Mouse (Mus musculus): ENCODE results near the gene Ros1. TPM values are rescaled to one million over a fixed set of nuclear protein-coding genes. Genes with fewer than 3 reads are reported as not detected.

Ros1 gene
- polyA plus RNA-seq, 1 experiment from 2014 or later, result 1.2 TPM

DNA sequence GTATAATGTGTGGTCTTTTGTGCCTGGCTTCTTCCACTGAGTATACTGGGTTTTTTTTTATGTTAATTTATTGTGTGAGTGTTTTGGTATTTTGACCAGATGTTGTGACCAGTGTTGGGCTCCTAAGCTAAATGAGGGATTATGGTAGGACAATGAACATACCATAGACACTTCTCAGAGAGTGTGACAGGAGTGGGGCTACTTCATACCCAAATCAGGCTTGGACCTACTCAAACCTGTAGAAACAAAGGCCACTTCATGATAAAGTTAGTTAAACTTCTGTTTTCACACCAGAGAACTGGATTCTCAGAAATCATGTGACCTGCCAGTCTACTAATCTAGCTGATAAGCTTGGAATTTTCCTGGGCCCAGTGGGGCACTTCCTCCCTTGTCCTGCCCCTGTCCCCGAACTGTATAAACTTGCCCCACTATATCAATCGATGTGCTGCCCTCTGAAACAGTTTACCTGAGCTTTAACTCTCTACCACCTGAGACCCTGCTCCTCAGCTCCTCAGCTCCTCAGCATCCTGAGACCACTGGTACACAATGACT is 20.3 kb upstream of the Ros1 start:
- Histone ChIP-seq H3K4me1 (ENCODE audit: insufficient read depth, low read depth, low read length) (no peaks in the 10 kb centered on the region), H3K4me2 (replicated peaks; ENCODE audit: low read depth, low read length) (no peak overlapping the region), H3K27ac (ENCODE audit: low read length) (no peak overlapping the region; the same call in 1 of the 2 replicates), H3K4me3 (ENCODE audit: low read depth, low read length) (no peak overlapping the region), H3K9me3 (ENCODE audit: low read length) (no peaks in the 10 kb centered on the region), H3K36me3 (ENCODE audit: insufficient read depth, low read length) (no peaks in the 10 kb centered on the region), H3K27me3 (replicated peaks; ENCODE audit: insufficient read depth, low read length) (no peaks in the 10 kb centered on the region), H3K9ac (replicated peaks; ENCODE audit: low read depth) (no peak overlapping the region)
- DNase-seq (ENCODE audit: low spot score), result no peak
- 22% methylated on average over 2 of the region's 2 CpGs for WGBS
- TF ChIP-seq CTCF (IDR thresholded peaks at IDR 0.05) (no peak), EP300 (IDR thresholded peaks at IDR 0.05) (no peak)
- ATAC-seq, result peak; percentile 23; the same call in 1 of the 2 replicates

DNA sequence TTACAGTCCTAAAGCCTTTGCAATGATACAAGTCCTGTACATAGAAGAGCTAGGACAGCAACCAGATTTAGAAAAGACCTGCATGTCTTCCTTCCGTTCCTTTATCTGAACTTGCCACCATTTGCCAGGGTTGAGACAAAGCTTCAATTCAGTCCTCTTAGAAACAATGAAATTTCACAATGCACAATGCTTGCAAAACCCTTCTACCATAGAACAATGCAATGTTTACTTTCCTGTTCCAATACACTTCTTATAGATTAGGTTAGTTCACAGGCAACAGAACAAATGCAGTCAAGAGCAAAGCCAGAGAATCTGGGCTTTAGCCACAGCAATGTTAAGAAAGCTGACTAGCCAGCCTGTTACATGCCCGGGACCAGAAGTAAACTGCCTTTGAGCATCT is 9.0 kb upstream of the Ros1 start:
- Histone ChIP-seq H3K27me3 (replicated peaks; ENCODE audit: insufficient read depth, low read length) (no peaks in the 10 kb centered on the region), H3K4me3 (ENCODE audit: low read depth, low read length) (no peak overlapping the region), H3K9me3 (ENCODE audit: low read length) (no peaks in the 10 kb centered on the region), H3K4me1 (ENCODE audit: insufficient read depth, low read depth, low read length) (no peaks in the 10 kb centered on the region), H3K27ac (ENCODE audit: low read length) (0 out of 2 replicates have a peak overlapping the region, but pooled peaks have one; percentile 47), H3K36me3 (ENCODE audit: insufficient read depth, low read length) (no peaks in the 10 kb centered on the region), H3K4me2 (replicated peaks; ENCODE audit: low read depth, low read length) (no peak overlapping the region), H3K9ac (replicated peaks; ENCODE audit: low read depth) (no peak overlapping the region)
- 56% methylated on average over 2 of the region's 2 CpGs for WGBS
- TF ChIP-seq CTCF (IDR thresholded peaks at IDR 0.05) (no peak), EP300 (IDR thresholded peaks at IDR 0.05) (peak; percentile 7; the same call in 1 of the 2 replicates)
- ATAC-seq (no peak), DNase-seq (ENCODE audit: low spot score) (peak; percentile 24)

DNA sequence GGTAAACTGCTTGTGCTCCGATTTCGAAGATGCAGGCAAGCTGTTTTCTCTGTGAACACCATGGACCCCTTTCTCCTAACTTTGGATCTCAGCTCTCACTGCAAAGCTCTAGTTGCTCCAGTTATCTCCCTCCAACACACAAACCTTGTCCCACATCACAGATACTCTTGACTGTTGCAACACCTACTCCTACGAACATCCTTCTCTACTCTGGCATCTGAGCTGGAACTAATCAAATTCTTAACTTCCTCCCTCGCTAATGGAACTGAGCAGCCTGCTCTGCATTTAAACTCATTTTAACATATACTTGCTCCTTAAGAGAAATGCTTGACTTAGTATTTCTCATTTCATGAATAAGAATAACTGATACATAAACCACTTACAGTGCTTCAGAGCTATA is 9.1 kb downstream of the Ros1 start:
- DNase-seq (ENCODE audit: low spot score) (no peak), ATAC-seq (no peak)
- Histone ChIP-seq H3K36me3 (ENCODE audit: insufficient read depth, low read length) (no peaks in the 10 kb centered on the region), H3K27me3 (replicated peaks; ENCODE audit: insufficient read depth, low read length) (no peaks in the 10 kb centered on the region), H3K9me3 (ENCODE audit: low read length) (no peaks in the 10 kb centered on the region), H3K9ac (replicated peaks; ENCODE audit: low read depth) (no peak overlapping the region), H3K4me1 (ENCODE audit: insufficient read depth, low read depth, low read length) (no peaks in the 10 kb centered on the region), H3K4me2 (replicated peaks; ENCODE audit: low read depth, low read length) (no peak overlapping the region), H3K4me3 (ENCODE audit: low read depth, low read length) (no peak overlapping the region), H3K27ac (ENCODE audit: low read length) (no peak overlapping the region)
- TF ChIP-seq CTCF (IDR thresholded peaks at IDR 0.05) (no peak), EP300 (IDR thresholded peaks at IDR 0.05) (no peak)
- WGBS, result 66% methylated on average over 4 of the region's 4 CpGs

DNA sequence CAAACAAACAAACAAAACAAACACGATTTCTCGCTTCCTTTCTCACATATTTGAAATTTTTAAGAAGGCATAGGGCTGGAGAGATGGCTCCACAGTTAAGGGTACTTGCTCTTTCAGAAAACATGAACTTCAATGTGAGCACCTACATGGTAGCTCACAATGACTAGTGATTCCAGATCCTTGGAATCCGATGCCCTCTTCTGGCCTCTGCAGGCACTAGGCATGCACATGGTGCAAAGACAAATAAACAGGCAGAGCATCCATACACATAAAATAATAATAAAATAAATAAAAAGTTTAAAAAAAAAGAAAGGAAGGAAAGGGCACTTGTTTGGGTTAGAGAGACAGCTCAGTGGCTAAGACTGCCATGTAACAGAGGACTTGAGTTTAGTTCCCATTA is 12.2 kb downstream of the Ros1 start:
- H3K36me3 ChIP-seq (ENCODE audit: insufficient read depth, low read length), result no peaks in the 10 kb centered on the region
- 73% methylated on average over 3 of the region's 3 CpGs for WGBS
- H3K27me3 ChIP-seq (replicated peaks; ENCODE audit: insufficient read depth, low read length), result no peaks in the 10 kb centered on the region
- H3K9ac ChIP-seq (replicated peaks; ENCODE audit: low read depth), result no peak overlapping the region
- H3K27ac ChIP-seq (ENCODE audit: low read length), result no peak overlapping the region
- no peak for ATAC-seq
- H3K4me3 ChIP-seq (ENCODE audit: low read depth, low read length), result no peak overlapping the region
- no peak for DNase-seq (ENCODE audit: low spot score)
- TF ChIP-seq EP300 (IDR thresholded peaks at IDR 0.05) (no peak), CTCF (IDR thresholded peaks at IDR 0.05) (peak; percentile 43; the same call in 1 of the 2 replicates)
- no peak overlapping the region for H3K4me2 ChIP-seq (replicated peaks; ENCODE audit: low read depth, low read length)
- H3K4me1 ChIP-seq (ENCODE audit: insufficient read depth, low read depth, low read length), result no peaks in the 10 kb centered on the region
- H3K9me3 ChIP-seq (ENCODE audit: low read length), result no peaks in the 10 kb centered on the region

DNA sequence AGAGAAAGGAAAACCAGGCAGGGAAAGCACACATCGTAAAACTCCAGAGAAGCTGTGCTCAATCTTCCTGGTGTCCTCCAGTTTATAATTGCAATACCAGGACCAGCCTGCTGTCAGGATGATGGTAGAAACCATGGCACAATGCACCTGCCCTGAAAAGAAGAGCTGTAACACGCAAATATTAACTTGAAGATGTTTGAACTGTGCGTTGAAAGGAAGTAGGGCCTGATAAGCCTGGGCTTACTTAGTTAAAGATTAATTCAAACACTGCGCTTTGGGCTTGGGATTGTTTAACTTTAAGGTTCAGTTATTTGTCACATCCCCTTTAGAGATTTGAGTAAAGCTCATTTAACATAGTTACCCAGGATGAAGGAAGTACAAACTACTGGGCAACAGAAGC is 20.7 kb downstream of the Ros1 start:
- H3K36me3 ChIP-seq (ENCODE audit: insufficient read depth, low read length), result no peaks in the 10 kb centered on the region
- TF ChIP-seq CTCF (IDR thresholded peaks at IDR 0.05), result peak; percentile 19; the same call in 1 of the 2 replicates
- no peak; the same call in 1 of the 2 replicates for TF ChIP-seq EP300 (IDR thresholded peaks at IDR 0.05)
- peak; percentile 58 for DNase-seq (ENCODE audit: low spot score)
- peak; percentile 66 for ATAC-seq
- H3K4me2 ChIP-seq (replicated peaks; ENCODE audit: low read depth, low read length), result no peak overlapping the region
- H3K9me3 ChIP-seq (ENCODE audit: low read length), result no peaks in the 10 kb centered on the region
- no peaks in the 10 kb centered on the region for H3K4me1 ChIP-seq (ENCODE audit: insufficient read depth, low read depth, low read length)
- 23% methylated on average over 4 of the region's 4 CpGs for WGBS
- no peak overlapping the region for H3K9ac ChIP-seq (replicated peaks; ENCODE audit: low read depth)
- no peaks in the 10 kb centered on the region for H3K27me3 ChIP-seq (replicated peaks; ENCODE audit: insufficient read depth, low read length)
- no peak overlapping the region for H3K4me3 ChIP-seq (ENCODE audit: low read depth, low read length)
- H3K27ac ChIP-seq (ENCODE audit: low read length), result no peak overlapping the region

DNA sequence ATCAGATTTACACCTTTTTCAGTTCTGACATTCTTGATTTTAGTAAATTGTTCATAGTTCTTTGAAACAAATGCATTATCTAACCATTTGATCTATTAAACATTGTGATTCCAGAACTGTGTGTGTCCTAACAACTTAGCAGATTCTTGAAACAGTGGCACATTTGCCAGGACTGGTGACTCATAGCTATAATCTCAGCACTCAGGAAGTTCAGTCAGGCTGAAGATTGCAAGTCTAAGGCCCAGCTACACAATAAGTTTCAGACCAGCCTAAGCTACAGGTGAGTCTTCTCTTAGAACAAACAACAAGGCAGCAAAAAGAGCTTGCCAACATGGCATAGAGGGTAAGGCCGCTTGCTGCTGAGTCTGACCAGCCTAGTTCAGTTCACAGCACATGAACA is 24.6 kb downstream of the Ros1 start:
- Histone ChIP-seq H3K9me3 (ENCODE audit: low read length) (no peaks in the 10 kb centered on the region), H3K36me3 (ENCODE audit: insufficient read depth, low read length) (no peaks in the 10 kb centered on the region), H3K4me3 (ENCODE audit: low read depth, low read length) (no peak overlapping the region), H3K4me2 (replicated peaks; ENCODE audit: low read depth, low read length) (no peak overlapping the region), H3K4me1 (ENCODE audit: insufficient read depth, low read depth, low read length) (no peaks in the 10 kb centered on the region), H3K27me3 (replicated peaks; ENCODE audit: insufficient read depth, low read length) (no peaks in the 10 kb centered on the region), H3K27ac (ENCODE audit: low read length) (0 out of 2 replicates have a peak overlapping the region, but pooled peaks have one; percentile 38), H3K9ac (replicated peaks; ENCODE audit: low read depth) (no peak overlapping the region)
- ATAC-seq (peak; percentile 62), DNase-seq (ENCODE audit: low spot score) (peak; percentile 62)
- WGBS, result 74% methylated on average over 1 of the region's 1 CpGs
- TF ChIP-seq CTCF (IDR thresholded peaks at IDR 0.05), result no peak
- TF ChIP-seq EP300 (IDR thresholded peaks at IDR 0.05), result no peak
